Mouse (Mus musculus) hindbrain, postnatal 0 days (tissue): ENCODE measurements around the gene Pfkfb2. TPM values are rescaled to one million over a fixed set of nuclear protein-coding genes. Genes with fewer than 3 reads are reported as not detected.

Experiments used
- ATAC-seq: fragments of 200-750 bp; cut with Nextera tagmentation; 2 replicates; pipeline ENCODE4 v1.8.0; 2017; ENCODE audit warnings: mild to moderate bottlenecking, moderate TSS enrichment, moderate library complexity
- DNase-seq: peaks from one replicate; pipeline ENCODE4 v3.0.0-alpha.2; 2015; ENCODE audit warnings: low spot score
- H3K27ac ChIP-seq: fragments of 300-500 bp; sonication (generic); 2 replicates; pipeline ENCODE4 v1.5.1; 2014; ENCODE audit warnings: mild to moderate bottlenecking
- H3K27me3 ChIP-seq: fragments of 300-500 bp; sonication (generic); 2 replicates; pipeline ENCODE4 v1.6.1; 2014; ENCODE audit warnings: low read length, mixed read lengths; ENCODE audit not compliant: insufficient read depth
- H3K36me3 ChIP-seq: fragments of 300-500 bp; sonication (generic); 2 replicates; pipeline ENCODE4 v1.6.1; 2014; ENCODE audit warnings: low read length, mixed read lengths; ENCODE audit not compliant: insufficient read depth
- H3K4me1 ChIP-seq: fragments of 300-500 bp; sonication (generic); 2 replicates; pipeline ENCODE4 v1.6.1; 2014; ENCODE audit warnings: antibody characterized with exemption, low read length, mixed read lengths; ENCODE audit not compliant: insufficient read depth
- H3K4me2 ChIP-seq: fragments of 300-500 bp; sonication (generic); 2 replicates; pipeline ENCODE4 v1.6.1; 2014; ENCODE audit warnings: low read depth, mild to moderate bottlenecking, low read length, moderate library complexity, mixed read lengths
- H3K4me3 ChIP-seq: fragments of 300-500 bp; sonication (generic); 2 replicates; pipeline ENCODE4 v1.5.1; 2014; ENCODE audit warnings: low read length
- H3K9ac ChIP-seq: fragments of 300-500 bp; sonication (generic); replicated peaks from 2 replicates; pipeline ENCODE4 v1.6.1; 2014; ENCODE audit warnings: mild to moderate bottlenecking, low read length, moderate library complexity, mixed read lengths
- H3K9me3 ChIP-seq: fragments of 300-500 bp; sonication (generic); 2 replicates; pipeline ENCODE4 v1.6.1; 2016; ENCODE audit warnings: low read length, mixed read lengths
- CTCF ChIP-seq: IDR thresholded peaks from 2 replicates; pipeline ENCODE4 v1.5.1; 2016; ENCODE audit warnings: antibody characterized with exemption, control low read depth, low read depth
- WGBS: fragments of 180-500 bp; shearing (Covaris S2); extraction: QIAGEN DNeasy Blood & Tissue Kit; methylation state at CpG from one replicate; pipeline ENCODE4 v1.1.7; 2014; 5-methylcytosine and 5-hydroxymethylcytosine counted together
- polyA plus RNA-seq: library from polyadenylated mRNA; unstranded; fragments of >200 nt; fragmentation: Nextera tagmentation; extraction: Ambion mirVana; gene quantifications from 2 replicates; pipeline ENCODE4 v1.2.1, GENCODE M21; 2015
- total RNA-seq: library from RNA; depleted of rRNA; stranded (reverse); fragments of >200 nt; gene quantifications from 2 replicates; pipeline ENCODE4 v1.2.3, GENCODE M21; 2014

Pfkfb2 gene
- total and polyA plus RNA-seq, 2 experiments from 2014 or later, result 13.3 to 30.0 TPM

DNA sequence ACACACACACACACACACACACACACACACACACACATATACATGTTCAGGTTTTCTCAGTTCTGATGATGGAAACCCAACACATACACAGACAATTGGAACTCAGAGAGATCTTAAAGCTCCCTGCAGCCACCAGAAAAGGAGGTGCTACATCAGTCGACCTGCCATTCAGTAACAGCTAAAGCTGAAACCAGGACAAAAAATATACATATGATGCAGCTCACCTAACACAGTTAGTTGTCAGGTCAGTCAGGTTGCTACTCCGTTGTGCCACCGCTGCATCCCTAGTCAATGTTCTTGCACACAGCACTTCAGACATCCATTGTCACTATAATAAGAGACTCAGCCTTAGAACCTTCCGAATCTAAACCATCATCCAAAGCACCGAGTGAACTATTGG is 15.9 kb upstream of the Pfkfb2 start:
- Histone ChIP-seq H3K9ac (no peak overlapping the region), H3K27ac (no peak overlapping the region), H3K27me3 (no peaks in the 10 kb centered on the region), H3K4me2 (no peak overlapping the region), H3K9me3 (no peaks in the 10 kb centered on the region), H3K4me1 (peaks cover 11% of the 10 kb centered on the region), H3K36me3 (no peaks in the 10 kb centered on the region), H3K4me3 (no peak overlapping the region)
- no peak for ATAC-seq
- TF ChIP-seq CTCF, result no peak
- DNase-seq, result no peak
- 90% methylated on average over 5 of the region's 5 CpGs for WGBS

DNA sequence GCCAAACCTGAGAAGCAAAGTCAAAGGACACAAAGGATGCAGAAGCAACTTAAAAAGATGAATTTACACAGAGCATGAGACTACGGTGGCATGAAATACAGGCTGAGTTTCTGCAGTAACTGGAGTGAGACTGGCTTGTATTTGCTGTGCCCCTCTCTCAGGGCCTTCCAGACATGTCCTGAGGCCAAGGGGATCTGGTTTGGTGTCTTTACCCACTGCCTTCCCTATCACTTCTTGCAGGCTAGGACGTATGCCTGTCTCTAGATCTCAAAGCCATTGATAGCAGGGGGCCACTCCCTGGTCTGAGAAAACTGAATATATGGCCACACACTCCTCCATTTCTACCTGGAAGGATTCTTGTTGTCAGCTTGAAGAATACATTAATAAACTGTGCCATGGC is 15.2 kb upstream of the Pfkfb2 start:
- TF ChIP-seq CTCF, result no peak
- Histone ChIP-seq H3K4me1 (peaks cover 11% of the 10 kb centered on the region), H3K9me3 (no peaks in the 10 kb centered on the region), H3K4me2 (no peak overlapping the region), H3K9ac (no peak overlapping the region), H3K27me3 (no peaks in the 10 kb centered on the region), H3K4me3 (no peak overlapping the region), H3K36me3 (no peaks in the 10 kb centered on the region), H3K27ac (no peak overlapping the region)
- no peak for ATAC-seq
- WGBS, result 70% methylated on average over 2 of the region's 2 CpGs
- DNase-seq, result no peak

DNA sequence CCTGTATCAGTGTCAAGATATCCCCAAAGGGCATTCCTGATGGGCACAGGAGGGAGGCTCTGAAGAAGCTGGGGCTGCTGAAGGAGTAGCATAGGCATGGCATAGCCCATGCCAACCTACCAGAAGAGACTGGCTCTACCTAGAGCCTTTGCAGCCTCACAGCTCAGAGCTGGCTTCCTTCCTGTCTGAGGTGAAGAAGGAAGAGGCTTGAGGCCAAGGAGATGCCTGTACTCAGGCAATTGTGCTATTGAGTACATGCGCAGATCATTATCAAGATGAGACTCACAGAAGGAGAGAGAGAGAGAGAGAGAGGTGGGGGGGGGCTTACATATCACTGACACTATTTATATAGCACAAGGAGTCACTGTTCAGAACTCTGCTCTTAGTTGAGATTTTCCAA is 14.7 kb upstream of the Pfkfb2 start:
- H3K36me3 ChIP-seq, result no peaks in the 10 kb centered on the region
- ATAC-seq, result no peak
- H3K27ac ChIP-seq, result no peak overlapping the region
- H3K9ac ChIP-seq, result no peak overlapping the region
- H3K9me3 ChIP-seq, result no peaks in the 10 kb centered on the region
- no peaks in the 10 kb centered on the region for H3K27me3 ChIP-seq
- H3K4me3 ChIP-seq, result no peak overlapping the region
- TF ChIP-seq CTCF, result no peak
- DNase-seq, result no peak
- 93% methylated on average over 1 of the region's 1 CpGs for WGBS
- H3K4me1 ChIP-seq, result peaks cover 11% of the 10 kb centered on the region
- no peak overlapping the region for H3K4me2 ChIP-seq

DNA sequence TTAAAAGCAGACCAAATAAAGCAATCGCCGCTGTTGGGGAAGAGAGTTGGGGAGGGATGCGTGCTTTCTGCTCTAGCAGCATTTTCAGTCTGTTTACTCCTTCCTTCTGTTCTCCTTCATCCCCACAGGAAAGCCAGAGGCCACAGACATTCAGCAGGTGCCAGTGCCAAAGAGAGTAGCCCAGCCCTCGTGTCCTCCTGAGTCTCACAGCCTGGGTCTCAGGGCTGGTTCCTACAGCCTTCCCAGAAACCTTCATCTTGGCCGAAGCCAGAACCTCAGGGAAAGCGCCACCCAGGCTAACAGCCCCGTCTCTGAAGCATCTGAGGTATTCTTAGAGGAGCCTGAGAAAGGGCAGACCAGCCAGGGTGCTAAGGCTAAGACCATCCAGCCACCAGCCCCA is 13.1 kb upstream of the Pfkfb2 start:
- no peak for DNase-seq
- no peaks in the 10 kb centered on the region for H3K9me3 ChIP-seq
- WGBS, result 92% methylated on average over 7 of the region's 7 CpGs
- H3K36me3 ChIP-seq, result no peaks in the 10 kb centered on the region
- H3K27me3 ChIP-seq, result no peaks in the 10 kb centered on the region
- H3K9ac ChIP-seq, result no peak overlapping the region
- H3K4me3 ChIP-seq, result no peak overlapping the region
- no peak overlapping the region for H3K4me2 ChIP-seq
- no peak for TF ChIP-seq CTCF
- no peak for ATAC-seq
- H3K4me1 ChIP-seq, result peaks cover 11% of the 10 kb centered on the region
- H3K27ac ChIP-seq, result no peak overlapping the region

DNA sequence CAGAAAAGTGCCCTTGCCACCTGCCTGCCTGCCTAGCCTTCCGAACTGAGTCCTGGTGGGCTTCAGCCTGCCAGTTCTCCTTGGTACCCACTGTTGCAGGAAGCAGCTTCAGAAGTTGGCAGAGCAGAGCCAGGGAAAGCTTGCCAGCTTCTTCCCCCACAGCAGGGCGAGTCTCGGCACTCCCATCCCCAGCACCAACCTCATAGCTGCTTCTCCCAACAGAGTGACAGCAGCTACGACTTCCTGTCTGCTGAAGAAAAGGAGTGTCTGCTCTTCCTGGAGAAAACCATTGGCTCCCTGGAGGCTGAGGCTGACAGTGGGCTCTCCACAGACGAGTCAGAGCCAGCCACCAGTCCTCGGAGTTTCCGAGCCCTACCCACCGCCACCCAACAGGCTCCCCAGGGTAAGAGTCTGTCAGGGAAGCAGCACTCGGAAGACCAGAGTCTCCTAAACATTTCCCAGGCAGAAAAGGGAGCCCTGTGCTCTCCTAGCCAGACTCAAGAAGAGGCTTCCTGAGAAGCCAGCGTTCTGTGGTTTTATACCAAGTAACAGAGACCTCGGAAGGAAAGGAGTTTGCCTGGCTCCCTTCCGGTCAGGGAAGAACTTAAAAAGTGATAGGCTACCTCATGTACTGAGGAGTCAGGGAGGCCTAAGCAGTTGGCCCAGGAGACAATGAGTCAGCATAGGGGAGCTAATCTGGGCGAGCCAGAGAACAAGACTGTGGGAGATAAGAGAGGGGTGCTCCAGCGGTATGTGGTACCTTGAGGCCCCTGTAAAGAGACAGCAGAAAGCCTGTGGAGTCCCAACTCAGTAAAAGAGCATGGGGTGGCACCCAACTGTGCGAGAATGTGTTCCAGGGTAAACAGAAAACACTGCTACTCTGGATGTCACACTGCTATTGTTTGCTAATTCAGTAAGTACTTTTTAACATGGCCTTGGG is 12.0 kb upstream of the Pfkfb2 start:
- Histone ChIP-seq H3K4me3 (no peak overlapping the region), H3K27ac (no peak overlapping the region), H3K4me1 (peaks cover 11% of the 10 kb centered on the region), H3K9ac (no peak overlapping the region), H3K36me3 (no peaks in the 10 kb centered on the region), H3K27me3 (no peaks in the 10 kb centered on the region), H3K4me2 (0 out of 2 replicates have a peak overlapping the region, but pooled peaks have one; percentile 23), H3K9me3 (no peaks in the 10 kb centered on the region)
- ATAC-seq (peak; percentile 65), DNase-seq (peak; percentile 41)
- no peak for TF ChIP-seq CTCF
- 41% methylated on average over 15 of the region's 15 CpGs for WGBS

DNA sequence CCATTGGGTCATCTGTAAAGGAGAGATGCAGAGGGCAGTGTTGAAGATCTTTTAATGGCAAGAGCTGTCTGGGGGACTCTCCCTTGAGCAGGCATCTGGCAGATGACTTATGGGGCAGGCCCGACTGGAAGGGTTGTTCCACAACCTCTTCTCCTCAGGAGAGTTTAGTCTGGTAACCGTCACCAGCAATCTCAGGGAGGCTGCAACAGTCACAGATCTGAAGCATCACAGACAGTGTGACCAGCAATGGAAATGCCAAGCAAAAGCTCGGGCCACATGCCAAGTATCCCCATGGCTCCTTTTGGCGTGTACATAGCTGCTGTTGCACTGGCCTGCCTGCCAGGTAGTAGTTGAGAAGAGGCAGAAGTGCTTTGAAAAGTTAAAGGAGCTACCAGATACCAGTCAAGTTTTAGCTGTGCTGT is 11.2 kb upstream of the Pfkfb2 start:
- TF ChIP-seq CTCF, result no peak
- H3K4me2 ChIP-seq, result no peak overlapping the region
- ATAC-seq, result peak; percentile 60; the same call in 1 of the 2 replicates
- H3K4me1 ChIP-seq, result peaks cover 11% of the 10 kb centered on the region
- no peaks in the 10 kb centered on the region for H3K9me3 ChIP-seq
- WGBS, result 41% methylated on average over 4 of the region's 4 CpGs
- no peak overlapping the region for H3K27ac ChIP-seq
- no peak overlapping the region for H3K9ac ChIP-seq
- no peaks in the 10 kb centered on the region for H3K36me3 ChIP-seq
- DNase-seq, result peak; percentile 63
- H3K27me3 ChIP-seq, result no peaks in the 10 kb centered on the region
- no peak overlapping the region for H3K4me3 ChIP-seq

DNA sequence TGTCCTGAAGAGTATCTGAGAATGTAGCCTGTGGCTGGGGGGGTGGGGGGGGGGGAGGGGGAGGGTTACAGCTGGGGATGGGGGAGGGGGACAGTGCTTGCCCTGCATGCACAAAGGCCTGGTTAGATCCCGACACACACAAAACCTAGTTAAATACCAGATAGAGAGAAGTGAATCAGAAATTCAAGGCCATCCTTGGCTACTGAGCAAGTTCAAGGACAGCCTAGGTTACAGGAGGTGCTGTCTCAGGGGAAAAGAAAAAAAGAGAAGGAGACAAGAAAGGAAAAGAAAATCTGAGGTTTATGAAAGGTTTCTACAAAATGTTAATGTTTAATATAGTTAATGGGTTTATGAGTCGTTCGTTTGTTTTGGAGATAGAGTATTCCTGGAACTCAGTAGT is 10.6 kb upstream of the Pfkfb2 start:
- no peak for ATAC-seq
- Histone ChIP-seq H3K27ac (no peak overlapping the region), H3K9ac (no peak overlapping the region), H3K4me3 (no peak overlapping the region), H3K4me1 (peaks cover 11% of the 10 kb centered on the region), H3K27me3 (no peaks in the 10 kb centered on the region), H3K4me2 (no peak overlapping the region), H3K9me3 (no peaks in the 10 kb centered on the region), H3K36me3 (no peaks in the 10 kb centered on the region)
- TF ChIP-seq CTCF, result no peak
- 81% methylated on average over 3 of the region's 3 CpGs for WGBS
- no peak for DNase-seq
